Mouse (Mus musculus) cerebellum, postnatal 14 days (tissue): ENCODE measurements at regions not wholly inside any gene's neighbourhood (a gene's known extent, or its start where the extent isn't known, plus 50 kb on each side); places are given as distances from the start of the nearest gene placed in this dataset.

Experiments
- DNase-seq, 2 experiments: peaks; one replicate each; pipeline ENCODE4 v3.0.0; 2021; ENCODE audit warnings: mixed read lengths in 2 of 2

DNA sequence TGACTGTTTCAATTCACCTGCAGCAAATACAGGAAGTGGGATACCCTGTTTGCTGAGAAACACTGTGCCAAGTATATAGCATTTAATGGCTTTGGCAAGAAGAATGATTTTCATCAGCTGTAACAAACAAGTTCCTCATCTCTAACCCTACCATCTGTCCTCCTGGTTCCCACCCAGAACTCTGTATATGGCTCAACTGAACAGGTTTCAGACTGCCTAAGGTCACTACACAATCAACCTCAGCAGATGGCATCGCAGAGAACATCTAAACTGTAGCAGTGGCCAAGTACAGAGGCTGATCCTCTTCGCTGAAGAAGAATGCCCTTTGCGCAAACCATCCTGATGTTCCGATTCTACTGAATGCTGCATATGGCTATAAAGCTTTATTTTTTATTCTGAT is 668.8 kb upstream of the Foxg1 start:
- DNase-seq, result peak; percentile 53 to 80

DNA sequence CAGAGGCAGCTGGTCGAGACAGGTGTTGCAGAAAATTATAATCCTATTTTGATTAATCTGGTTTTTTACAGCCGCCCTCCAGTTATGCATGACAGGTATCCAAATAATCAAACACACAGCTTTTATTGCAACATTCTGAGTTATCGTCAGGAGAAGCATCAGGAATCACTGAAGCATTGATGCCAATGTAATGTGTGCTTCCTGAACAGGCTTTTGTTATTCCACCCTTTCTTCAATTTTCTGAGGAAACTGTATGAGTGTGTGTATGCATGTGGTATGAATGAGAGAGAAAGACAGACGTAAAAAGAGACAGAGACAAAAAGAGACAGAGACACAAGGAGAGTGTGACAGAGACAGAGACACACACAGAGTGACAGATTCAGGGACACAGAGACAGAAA is 652.6 kb upstream of the Foxg1 start:
- no peak for DNase-seq

DNA sequence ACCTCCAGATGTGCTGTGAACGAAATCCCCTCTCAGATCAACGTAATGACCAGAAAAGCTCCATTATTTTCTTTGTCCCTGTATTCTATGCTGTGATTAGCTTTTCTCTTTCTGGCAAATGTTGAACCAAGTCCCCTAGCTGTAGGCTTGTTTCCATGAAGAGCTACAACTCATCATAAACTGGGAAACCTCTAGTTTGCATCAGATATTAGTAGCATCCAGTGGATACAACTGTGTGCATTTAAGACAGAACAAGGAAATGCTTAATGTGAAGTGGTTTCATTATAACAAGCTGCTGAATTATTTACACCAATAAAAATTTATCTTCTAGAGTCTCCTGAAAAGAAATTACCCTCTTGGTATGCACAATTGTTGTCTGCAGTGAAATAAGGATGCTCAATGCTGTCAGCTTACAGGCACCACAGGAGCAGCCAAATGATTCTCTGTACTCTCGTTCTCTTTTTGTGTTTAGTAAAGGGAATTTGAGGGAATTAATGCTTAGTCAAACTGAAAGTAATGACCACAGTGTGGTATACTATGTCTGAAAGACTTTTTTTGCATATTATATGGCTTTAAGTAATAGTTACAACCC is 623.6 kb upstream of the Foxg1 start:
- no peak for DNase-seq
